Mouse (Mus musculus) G1E (cell line): ENCODE data around the gene Taf1d.

Experiments
- CTCF ChIP-seq: IDR thresholded peaks from 2 replicates; pipeline ENCODE4 v1.5.1; 2012; ENCODE audit warnings: low read depth, low read length, inconsistent platforms, mixed read lengths
- GATA1 ChIP-seq: IDR thresholded peaks from 2 replicates; pipeline ENCODE4 v1.6.1; 2012; ENCODE audit warnings: borderline replicate concordance, low read length, inconsistent platforms, mixed read lengths
- POLR2AphosphoS5 ChIP-seq: IDR thresholded peaks from 2 replicates; pipeline ENCODE4 v1.6.1; 2012; ENCODE audit warnings: low read depth, low read length, inconsistent platforms; ENCODE audit not compliant: insufficient replicate concordance

DNA sequence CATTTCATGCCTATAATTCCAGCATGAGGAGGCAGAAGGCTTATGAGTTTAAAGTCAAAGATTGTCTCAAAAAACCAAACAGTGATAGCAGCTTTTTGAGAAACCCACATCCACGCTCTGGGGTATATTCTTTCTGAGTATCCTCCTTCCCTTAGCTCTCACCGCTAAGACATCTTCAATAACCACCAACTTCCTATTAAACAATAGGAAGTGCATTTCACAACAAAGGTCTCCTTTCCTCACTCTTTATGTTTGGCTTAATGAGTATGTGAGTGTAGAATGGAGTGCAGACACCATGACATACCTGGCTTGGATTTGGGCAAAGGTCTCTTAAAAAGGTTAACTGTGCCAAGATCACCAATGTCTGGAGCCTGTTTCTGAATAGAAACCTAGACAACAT is 32.0 kb upstream of the Taf1d start:
- TF ChIP-seq POLR2AphosphoS5 (no peak), CTCF (no peak), GATA1 (no peak)
